Mouse (Mus musculus) hindlimb bud, embryonic 11.5 days (tissue): ENCODE results near the gene Scel.

ENCODE experiments used
- DNase-seq: peaks from one replicate; pipeline ENCODE4 v3.0.0-alpha.2; 2012; ENCODE audit warnings: low read depth, low spot score; ENCODE audit errors: extremely low spot score

The Scel gene

DNA sequence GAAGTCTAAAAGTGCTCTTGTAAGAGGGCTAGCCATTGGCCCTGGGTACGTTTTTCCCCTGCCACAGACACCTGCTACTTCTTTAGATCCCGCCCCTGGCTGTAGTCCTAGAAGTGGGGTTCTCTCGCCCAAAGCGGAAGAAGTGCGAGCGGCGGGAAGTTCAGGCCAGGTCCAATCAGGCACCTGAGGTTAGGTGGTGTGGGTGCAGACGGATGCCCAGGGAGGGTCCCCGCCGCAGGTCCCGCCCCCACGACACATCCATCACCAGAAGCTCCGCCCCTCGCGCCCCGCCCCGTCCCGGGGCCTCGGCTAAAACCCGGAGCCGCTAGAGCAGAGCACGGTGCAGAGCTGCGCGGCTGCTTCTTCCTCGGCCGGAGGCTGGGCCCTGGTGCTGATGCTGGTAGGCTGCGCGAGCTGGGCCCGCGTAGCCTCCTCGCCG is 136.8 kb downstream of the Scel start, which contains the start of gene Slain1:
Slain1 (plus strand) TSS at position 333 of the 439 bp plus-strand sequence.
- no peak for DNase-seq

DNA sequence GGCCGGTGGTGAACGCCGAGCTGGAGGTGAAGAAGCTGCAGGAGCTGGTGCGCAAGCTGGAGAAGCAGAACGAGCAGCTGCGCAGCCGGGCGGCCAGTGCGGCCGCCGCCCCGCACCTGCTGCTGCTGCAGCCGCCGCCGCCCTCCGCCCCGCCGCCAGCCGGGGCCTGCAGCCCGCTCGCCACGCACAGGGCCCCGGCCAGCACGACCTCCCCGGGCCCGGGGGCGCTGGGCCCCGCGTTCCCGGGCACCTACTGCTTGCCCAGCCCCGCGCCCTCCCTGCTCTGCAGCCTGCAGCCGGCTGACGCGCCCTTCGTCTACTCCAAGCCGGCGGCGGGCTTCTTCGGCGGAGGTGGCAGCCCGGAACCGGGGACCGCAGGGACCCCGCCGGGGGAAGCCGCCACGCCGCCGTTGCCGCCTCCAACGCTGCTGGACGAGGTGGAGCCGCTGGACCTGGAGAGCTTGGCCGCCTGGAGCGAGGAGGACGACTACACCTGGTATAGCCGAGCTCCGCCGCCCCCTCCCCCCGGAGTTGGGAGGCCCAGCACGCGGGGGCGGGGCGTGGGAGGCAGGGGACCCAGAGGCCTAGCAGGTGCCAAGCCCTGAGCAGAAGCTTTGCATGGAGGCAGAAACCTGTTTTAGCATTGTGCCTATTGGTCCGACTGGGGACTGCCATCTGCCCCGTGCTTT is 137.4 kb downstream of the Scel start:
- DNase-seq, result no peak

DNA sequence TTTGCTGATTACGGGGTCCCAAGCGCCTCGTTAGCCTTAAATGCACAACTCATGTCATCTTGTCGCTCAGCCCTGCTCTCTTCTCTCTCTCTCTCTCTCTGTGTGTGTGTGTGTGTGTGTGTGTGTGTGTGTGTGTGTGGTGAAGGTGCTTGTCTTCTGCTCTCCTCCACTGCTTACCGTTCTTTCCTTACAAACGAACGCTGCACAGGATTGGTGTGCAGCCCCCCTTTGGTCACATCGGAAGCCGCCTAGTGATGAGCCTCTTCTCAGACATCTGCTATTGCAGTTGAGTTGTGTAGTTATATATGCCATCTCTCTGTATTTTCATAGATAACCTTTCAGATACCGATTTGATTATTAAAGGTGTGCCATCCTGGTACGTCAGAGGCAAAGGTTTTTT is 138.0 kb downstream of the Scel start:
- no peak for DNase-seq

DNA sequence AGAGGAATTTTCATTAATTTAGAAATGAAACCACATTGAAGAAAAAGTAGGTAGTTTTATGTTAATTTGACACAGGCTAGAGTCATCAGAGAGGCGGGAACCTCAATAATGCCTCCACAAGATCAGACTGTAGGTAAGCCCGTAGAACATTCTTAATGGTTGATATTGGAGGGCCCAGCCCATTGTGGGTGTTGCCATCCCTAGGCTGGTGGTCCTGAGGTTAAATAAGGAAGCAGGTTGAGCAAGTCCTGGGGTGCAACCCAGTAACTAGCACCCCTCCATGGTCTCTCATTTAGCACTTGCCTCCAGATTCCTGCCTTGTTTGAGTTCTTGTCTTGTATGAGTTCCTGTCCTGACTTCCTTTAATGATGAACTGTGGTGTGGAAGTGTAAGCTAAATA is 138.4 kb downstream of the Scel start:
- DNase-seq, result no peak

DNA sequence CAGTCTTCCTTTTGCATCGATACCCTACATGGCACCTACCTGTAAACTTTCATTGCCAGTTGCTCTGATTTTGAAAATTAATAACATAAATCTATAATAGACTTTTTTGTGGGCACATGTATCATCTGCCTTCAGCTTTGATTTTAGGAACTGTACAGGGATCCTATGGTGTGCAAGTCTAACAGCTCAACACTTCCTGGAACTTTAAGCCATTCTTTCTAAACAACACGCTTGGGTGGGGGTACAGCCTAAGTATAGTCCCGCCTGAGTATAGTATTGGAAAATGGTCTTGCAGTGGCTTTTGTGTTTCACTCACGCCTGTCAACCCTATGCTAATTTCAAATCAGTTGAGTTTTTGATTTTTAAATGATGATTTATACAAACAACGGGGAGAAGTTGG is 139.4 kb downstream of the Scel start:
- no peak for DNase-seq

DNA sequence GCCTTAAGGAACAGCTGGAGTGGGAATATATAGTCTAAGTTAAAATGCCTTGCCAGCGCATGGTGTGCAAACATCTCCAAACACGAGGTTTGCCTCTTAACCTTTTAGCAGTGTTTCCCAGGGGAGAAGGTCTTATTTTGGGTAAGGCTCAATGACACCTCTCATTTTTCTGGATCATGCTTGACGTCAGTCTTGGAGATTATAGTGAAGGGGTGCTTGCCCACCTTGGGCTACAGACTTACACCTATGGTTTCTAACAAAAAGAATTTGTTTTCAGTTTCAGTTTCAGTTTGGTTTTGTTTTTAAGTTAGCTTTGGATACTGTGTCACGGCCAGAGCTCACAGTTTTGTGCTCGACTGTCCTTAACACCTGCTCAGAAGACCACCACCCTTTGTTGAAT is 140.7 kb downstream of the Scel start:
- no peak for DNase-seq

DNA sequence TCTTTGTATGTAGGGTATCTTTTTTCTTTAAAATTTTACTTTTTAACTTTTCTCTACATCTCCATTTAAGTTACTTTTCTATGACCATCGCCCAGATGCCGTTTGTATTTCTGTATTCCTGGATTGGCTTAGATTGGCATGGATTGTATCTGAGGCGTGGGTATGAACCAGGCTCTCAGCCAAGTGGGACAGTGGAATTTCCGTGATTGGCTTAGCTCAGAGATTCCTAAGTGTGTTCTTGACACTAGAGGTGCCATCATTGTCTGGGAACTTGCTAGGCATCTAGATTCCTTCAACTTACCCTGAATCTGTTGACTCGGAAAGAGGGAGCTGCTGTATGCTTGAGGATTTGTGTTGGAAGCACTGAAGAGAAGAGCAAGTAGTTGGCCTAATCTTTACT is 142.3 kb downstream of the Scel start:
- DNase-seq, result no peak

DNA sequence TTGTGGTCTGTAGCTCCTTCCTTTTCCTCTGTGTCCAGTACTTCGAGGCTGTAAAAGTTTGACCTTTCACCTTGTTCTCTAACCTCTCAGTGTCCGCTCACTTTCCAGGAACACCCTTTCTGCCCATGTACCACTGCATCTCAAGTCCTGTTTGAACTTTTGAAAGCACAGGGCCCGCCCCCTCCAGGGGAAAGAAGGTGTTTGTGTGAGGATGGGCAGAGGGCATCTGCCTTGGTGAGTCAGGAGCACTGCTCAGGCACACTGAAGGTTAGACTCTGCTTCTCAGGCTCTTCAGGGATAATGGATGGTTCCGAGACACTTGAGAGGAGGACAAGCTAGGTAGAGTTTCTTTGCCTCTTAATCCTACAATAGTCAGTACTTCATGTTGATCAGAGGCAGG is 144.7 kb downstream of the Scel start:
- no peak for DNase-seq
